Mouse (Mus musculus) kidney, adult 8-10 months (tissue): ENCODE results near the gene Tctn1.
A peak's percentile ranks its signal among the peaks of the same experiment; 100 is the strongest.

Experiments used
- DNase-seq, 2 experiments: peaks; one replicate each; pipeline ENCODE4 v3.0.0; 2022

Tctn1 gene

DNA sequence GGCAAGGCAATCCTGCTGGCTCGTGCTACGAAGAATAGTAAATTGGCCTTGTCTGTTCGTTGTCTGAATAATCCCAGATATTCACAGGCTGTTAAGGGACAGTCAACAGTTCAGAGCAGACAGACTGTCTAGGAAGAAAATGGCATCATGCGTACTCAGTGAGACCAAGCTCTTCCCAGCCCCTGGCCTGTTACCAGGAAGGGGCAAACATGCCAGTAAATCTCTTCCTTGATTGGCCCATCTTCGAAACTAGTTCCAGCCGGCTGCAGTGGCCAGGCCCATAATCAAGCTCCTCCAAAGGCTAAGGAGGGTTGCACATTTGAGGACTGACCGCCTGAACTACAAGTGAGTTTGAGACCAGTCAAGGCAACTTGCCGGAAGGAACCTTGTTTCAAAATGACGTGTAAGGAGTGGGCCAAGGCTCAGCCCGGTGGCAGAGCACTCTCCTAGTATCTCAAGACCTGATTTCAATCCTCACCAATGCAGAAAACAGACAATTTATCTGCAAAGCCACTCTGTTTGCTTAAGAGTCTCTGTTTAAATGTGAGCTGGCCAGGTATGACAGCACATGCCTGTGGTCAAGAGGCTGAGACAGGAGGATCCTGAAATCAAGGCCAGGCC lies 17.6 kb downstream of the Tctn1 start:
- DNase-seq: no peak

DNA sequence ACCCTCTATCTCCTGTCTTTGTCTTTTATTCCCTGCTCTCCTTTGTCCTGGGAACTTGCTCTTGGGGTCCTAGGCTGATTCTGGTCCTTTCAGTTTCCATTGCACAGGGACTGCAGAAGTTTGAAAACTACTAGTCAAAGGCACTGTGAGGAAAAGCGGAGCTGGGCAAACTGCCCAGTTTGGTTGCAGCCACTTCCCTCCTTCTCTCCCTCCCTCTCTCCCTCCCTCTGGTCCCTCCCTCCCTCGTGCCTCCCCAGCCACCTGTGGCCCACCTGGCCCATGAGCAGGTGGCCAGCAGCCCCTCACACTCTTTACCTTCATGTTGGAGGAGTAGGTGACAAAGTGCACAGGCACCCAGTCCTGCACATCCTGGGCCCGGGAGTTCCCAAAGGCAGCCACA lies 19.1 kb downstream of the Tctn1 start:
- no peak for DNase-seq

- no peak for DNase-seq
These were observed 20.3 kb downstream of the Tctn1 start for GRCm38 (mm10) chr5:122243781-122244523.

- DNase-seq: no peak
These were observed 21.6 kb downstream of the Tctn1 start for GRCm38 (mm10) chr5:122242521-122243123.

GRCm38 (mm10) chr5:122240989-122241388 lies 23.3 kb downstream of the Tctn1 start:
- no peak for DNase-seq

- DNase-seq: peak; percentile 34 to 75
These were observed 23.7 kb downstream of the Tctn1 start for GRCm38 (mm10) chr5:122240521-122240920.

- DNase-seq: no peak
These were observed 24.6 kb downstream of the Tctn1 start for GRCm38 (mm10) chr5:122239618-122240017.

- no peak for DNase-seq
These were observed 27.1 kb downstream of the Tctn1 start for GRCm38 (mm10) chr5:122237200-122237599.

DNA sequence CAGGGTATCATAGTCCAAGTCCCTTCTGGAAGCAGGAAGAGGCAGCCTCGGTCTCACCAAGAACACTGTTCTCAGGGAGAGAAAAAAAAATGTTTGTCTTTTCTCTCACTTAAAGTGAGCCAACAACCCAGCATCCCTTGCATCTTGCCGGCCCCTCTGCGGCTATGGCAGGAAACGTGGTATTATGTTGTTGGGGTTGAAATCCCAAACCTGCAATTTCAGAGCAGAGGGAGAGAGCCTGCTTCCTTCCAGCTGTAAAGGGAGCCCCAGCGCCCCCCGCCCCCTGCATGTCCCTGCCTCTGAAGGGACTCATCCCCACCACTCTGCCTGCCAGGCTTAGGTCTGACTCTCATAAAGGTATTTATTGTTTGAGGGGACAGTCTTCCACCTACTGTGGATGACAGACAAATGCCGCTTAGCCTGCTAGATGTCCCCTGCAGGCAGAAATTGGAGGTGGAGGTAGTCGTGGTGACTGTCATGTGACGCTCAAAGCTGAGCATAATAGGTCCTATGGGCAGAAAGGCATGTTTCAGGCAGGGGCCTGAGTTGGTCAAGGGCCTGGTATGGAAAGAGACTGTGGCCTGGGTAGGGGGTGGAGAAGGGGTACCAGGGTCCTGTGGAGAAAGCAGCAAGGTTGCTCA lies 28.9 kb downstream of the Tctn1 start:
- no peak for DNase-seq

DNA sequence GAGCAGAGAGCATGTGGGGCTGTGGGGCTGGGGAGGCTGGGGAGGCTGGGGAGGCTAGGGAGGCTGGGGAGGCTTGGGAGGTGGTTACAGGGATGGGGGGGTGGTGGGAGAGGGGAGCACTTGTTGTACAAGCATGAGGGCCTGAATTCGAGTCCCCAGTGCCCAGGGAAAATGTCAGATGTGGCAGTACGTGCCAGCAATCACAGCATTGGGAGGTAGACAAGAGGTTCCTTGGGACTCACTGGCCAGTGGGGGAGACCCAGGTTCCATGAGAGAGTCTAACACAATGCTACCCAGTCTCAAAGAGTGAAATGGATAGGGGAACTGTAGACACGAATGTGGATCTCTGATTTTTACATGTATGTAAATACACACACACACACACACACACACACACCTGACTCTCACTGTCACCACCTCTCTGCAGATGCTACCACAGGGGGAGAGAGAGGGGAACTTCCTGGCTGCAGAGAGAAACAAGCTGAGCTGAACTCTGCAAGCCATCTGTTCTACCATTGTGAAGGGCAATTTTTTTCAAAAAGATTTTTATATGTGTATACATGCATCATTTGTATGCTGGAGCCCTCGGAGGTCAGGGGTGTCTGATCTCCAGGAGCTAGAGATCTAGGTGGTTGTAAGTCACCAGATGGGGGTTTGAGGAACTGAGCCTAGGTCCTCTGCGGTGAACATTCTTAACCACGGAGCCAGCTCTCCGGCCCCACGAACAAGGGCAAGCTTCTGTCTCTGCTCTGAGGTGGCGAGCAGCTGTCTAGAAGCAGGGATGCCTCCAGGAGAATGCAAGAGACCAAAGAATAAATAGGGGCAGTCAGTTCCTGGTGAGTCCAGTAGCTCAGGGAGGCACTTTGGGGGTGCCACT lies 29.7 kb downstream of the Tctn1 start:
- DNase-seq: no peak

- DNase-seq: no peak
These were observed 30.6 kb downstream of the Tctn1 start for GRCm38 (mm10) chr5:122233695-122234094.

DNA sequence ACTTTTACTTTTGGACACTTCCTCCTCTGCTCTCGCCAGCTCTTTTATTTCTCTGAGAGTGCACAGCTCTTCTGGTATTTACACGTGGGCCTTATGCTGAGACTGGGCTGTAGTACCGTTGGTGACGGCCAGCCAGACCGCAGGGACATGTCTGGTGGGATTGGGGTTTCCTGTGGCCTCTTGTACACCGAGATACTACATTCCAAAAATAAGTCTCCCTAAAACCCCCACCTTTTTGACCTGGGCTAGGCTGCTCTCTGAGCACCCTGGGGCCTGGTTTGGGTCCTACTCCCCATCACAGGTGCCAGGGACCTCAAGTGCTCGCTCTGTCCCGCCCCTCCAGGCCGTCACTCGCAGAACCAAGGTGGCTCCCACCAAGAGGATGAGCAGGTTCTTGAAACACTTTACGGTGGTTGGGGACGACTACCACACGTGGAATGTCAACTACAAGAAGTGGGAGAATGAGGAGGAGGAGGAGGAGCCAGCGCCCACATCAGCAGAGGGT lies 31.1 kb downstream of the Tctn1 start:
- DNase-seq: no peak

DNA sequence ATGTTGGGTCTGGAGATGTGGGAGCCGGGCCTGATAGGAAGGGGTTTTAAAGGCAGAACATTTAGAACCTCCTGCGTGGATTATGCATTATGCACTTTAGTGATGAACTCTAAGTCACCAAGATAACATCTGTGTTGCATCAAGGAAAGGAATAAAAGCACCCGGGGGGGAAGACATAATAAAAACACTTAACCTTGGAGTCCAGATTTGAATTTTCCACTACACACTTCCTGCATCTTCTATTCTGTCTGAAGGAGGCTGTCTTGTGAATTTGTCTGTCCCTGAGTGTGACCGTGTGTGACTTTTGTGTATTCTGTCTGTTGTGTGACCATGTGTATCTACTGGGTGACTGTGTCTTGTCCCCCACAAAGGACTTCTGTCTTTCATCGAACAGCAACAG lies 32.3 kb downstream of the Tctn1 start:
- peak in 1 of 2 experiments; percentile 19 for DNase-seq

GRCm38 (mm10) chr5:122231431-122231830 lies 32.8 kb downstream of the Tctn1 start:
- DNase-seq: no peak

DNA sequence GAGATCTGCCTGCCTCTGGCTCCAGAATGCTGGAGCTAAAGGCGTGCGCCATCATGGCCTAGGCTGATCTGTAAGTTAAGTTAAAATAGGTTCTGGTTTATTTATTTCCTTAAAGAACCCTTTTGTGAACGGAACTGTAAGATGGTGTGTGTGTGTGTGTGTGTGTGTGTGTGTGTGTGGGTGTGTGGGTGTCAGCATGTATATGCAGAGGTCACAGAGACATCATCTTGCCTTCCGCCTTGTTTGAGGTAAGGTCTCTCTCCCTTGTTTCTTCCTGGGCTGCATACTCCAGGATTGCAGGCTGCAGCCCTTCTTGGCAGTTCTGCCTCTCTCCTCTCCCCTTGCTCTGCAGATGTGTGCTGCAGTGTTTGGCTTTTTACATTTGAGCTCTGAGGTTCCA lies 33.4 kb downstream of the Tctn1 start:
- no peak for DNase-seq

DNA sequence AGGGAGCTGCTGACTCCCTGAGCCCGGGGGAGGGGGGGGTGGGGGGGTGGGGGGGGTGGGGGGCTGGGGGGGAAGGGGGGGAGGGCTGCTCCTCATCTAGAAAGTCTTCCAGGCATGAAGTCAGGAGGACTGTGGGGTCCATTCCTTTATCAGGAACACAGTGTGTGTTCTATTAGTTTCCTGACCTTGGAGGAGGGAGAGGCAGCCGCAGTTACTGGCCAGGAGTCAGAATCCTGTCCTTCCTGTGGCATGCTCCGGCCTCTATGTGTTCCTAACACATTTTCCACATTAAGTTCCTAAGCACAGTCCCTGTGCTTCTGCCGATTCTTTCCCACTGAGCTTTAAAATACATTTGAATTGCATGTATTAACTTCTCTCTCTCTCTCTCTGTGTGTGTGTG lies 35.5 kb downstream of the Tctn1 start:
- DNase-seq: no peak

- DNase-seq: no peak
These were observed 35.9 kb downstream of the Tctn1 start for GRCm38 (mm10) chr5:122228271-122228765.

GRCm38 (mm10) chr5:122224291-122224690 lies 40.0 kb downstream of the Tctn1 start:
- DNase-seq: no peak

DNA sequence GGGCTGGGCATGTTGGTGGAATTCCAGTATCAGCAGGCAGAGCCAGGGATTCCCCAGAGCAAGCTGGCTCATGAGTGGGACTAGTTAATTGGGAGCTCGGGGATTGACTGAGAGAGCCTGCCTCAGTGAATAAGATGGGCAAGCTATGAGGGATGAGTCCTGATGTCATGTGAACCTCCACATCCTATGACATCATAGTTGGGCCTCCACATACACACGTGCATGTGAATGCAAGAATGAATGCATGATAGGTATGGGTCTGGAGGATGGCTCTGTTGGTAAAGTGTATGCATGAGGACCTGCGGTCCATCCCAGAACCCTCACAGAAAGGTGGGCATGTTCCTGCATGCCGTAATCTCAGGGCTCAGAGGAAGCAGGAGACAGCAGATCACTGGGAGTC lies 43.2 kb downstream of the Tctn1 start:
- DNase-seq: no peak

DNA sequence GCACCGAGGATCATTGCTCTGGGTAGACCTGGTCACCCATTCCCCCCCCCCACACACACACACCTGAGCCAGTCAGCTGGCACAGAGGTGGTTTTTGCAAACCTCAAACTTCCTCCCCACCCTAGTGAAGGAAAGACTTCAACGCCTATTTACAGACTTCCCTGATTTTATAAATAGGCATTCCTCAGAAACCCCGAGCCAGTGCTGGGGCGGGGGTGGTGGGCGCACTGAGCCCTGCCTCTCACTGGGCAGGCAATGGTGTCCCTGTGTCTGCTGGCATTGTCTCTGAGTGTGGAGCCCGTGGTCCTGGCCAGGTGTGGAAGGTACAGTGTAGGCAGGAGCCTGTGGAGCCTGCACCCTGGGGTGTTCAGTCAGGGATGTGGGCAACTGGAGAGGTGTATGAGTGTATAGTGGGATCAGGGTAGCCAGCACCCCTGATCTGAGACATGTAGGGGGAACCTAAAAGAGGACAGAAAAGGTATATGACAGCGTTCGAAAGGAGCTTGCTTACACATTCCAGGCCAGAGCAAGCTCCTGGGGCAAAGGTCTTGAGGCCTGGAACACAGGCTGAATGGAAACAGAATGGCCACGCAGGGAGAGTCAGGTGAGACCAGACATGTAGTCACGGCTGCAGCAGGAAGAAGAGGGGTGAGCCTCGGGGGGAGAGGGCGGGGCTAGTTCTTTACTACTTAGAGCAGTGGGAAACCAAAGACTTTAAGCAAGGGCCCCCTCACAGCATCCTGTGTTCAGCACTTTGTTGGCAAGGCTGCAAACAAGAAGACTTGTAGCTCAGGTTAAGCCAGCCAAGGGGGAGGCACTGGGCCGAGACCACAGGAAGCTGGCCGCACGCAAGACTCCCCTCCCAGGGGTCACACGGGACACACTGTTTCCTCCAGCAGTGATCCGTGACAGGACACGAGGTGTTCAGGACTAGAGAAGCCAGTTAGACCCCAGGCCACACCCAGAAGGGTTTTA lies 44.3 kb downstream of the Tctn1 start:
- DNase-seq: peak; percentile 54 to 69

DNA sequence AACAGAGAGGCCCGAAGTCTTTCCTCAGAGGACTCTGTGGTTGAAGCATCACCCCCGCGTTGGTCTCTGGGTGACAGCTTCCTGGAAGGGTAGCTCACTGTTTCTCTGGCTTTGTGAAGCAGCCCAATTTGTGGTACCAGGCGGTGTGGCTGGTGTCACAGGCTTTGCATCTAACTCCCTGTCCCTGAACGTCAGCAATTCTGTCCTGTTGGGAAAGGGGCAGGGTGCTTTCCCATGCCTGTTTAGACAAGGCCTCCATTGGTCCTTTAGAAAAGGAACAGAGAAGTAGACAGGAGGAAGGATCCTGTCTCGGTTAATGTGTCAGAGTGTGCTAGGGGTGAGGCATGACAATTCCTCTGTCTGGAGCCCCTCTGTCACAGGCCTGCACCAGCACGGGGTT lies 45.3 kb downstream of the Tctn1 start:
- no peak for DNase-seq
